ENCODE assay signal across 27 mouse cellular contexts in genomic region chr13:51147106-51147505, GRCm38 (mm10). TPM values are rescaled to one million over a fixed set of nuclear protein-coding genes. Genes with fewer than 3 reads are reported as not detected.
"Had no signal": no experiment of that assay in that cellular context is flagged by ENCODE, and none has a peak within 500 bp of the region (broad histone marks: within the 10 kb centered on the region; RNA-seq: fewer than 3 reads in every experiment).

No protein-coding gene starts in this region.

- DNase-seq: forebrain, postnatal 0 days; gastrocnemius, postnatal 14 days; gastrocnemius, postnatal 36 days; heart, adult 2 months; heart, postnatal 14 days; heart, postnatal 36 days; kidney, adult 11 months; kidney, adult 2 months; kidney, adult 9 months; kidney, postnatal 14 days; kidney, postnatal 36 days; layer of hippocampus, adult 9-11 months; layer of hippocampus, postnatal 36 days; left cerebral cortex, postnatal 4 days had no signal

- H3K4me3 ChIP-seq: heart, adult 2 months; heart, embryonic 13.5 days; heart, embryonic 15.5 days; hindbrain, embryonic 13.5 days; hindbrain, embryonic 15.5 days; kidney, embryonic 15.5 days; limb, embryonic 13.5 days; limb, embryonic 15.5 days had no signal

- H3K4me2 ChIP-seq: heart, embryonic 11.5 days; heart, embryonic 13.5 days; heart, embryonic 15.5 days; hindbrain, embryonic 13.5 days; hindbrain, embryonic 15.5 days; kidney, embryonic 15.5 days; limb, embryonic 13.5 days; limb, embryonic 15.5 days had no signal

- H3K9ac ChIP-seq: forebrain, postnatal 0 days; heart, embryonic 13.5 days; heart, embryonic 15.5 days; hindbrain, embryonic 13.5 days; hindbrain, embryonic 15.5 days; kidney, embryonic 15.5 days; limb, embryonic 13.5 days; limb, embryonic 15.5 days had no signal

- H3K4me1 ChIP-seq: hindbrain, embryonic 13.5 days; hindbrain, embryonic 15.5 days; limb, embryonic 13.5 days; limb, embryonic 15.5 days had no signal

- H3K27ac ChIP-seq: heart, adult 2 months; heart, embryonic 13.5 days; heart, embryonic 15.5 days; hindbrain, embryonic 13.5 days; hindbrain, embryonic 15.5 days; hindbrain, postnatal 0 days; kidney, embryonic 15.5 days; kidney, postnatal 0 days; limb, embryonic 13.5 days; limb, embryonic 15.5 days had no signal

- H3K9me3 ChIP-seq: heart, embryonic 13.5 days; heart, embryonic 15.5 days; hindbrain, embryonic 13.5 days; hindbrain, embryonic 15.5 days; kidney, embryonic 15.5 days; limb, embryonic 13.5 days; limb, embryonic 15.5 days had no signal

- ATAC-seq: forebrain, postnatal 0 days; hindbrain, postnatal 0 days; intestine, embryonic 16.5 days had no signal

- H3K27me3 ChIP-seq: heart, embryonic 13.5 days; heart, embryonic 15.5 days; hindbrain, embryonic 13.5 days; hindbrain, embryonic 15.5 days; kidney, embryonic 15.5 days; limb, embryonic 13.5 days; limb, embryonic 15.5 days had no signal

RNA-seq across cellular contexts. Expression of gene Nxnl2, which starts 23.7 kb away (rescaled TPM):
- total RNA-seq: gastrocnemius, adult 18-20 months; gastrocnemius, adult 8-10 months had no signal
